Mouse (Mus musculus) hindbrain, embryonic 12.5 days (tissue): ENCODE results near the gene Lgi1. TPM values are rescaled to one million over a fixed set of nuclear protein-coding genes. Genes with fewer than 3 reads are reported as not detected.

Experiments
- ATAC-seq: fragments of 200-750 bp; cut with Nextera tagmentation; 2 replicates; pipeline ENCODE4 v1.8.0; 2017; ENCODE audit warnings: moderate TSS enrichment; ENCODE audit not compliant: low FRiP score
- H3K27ac ChIP-seq: fragments of 300-500 bp; sonication (generic); 2 replicates; pipeline ENCODE4 v1.5.1; 2016; ENCODE audit warnings: mild to moderate bottlenecking
- H3K27me3 ChIP-seq: fragments of 300-500 bp; sonication (generic); 2 replicates; pipeline ENCODE4 v1.6.1; 2016; ENCODE audit warnings: mild to moderate bottlenecking
- H3K36me3 ChIP-seq: fragments of 300-500 bp; sonication (generic); 2 replicates; pipeline ENCODE4 v1.6.1; 2016; ENCODE audit warnings: mild to moderate bottlenecking
- H3K4me1 ChIP-seq: fragments of 300-500 bp; sonication (generic); 2 replicates; pipeline ENCODE4 v1.6.1; 2016
- H3K4me2 ChIP-seq: fragments of 300-500 bp; sonication (generic); replicated peaks from 2 replicates; pipeline ENCODE4 v1.6.1; 2016; ENCODE audit warnings: mild to moderate bottlenecking
- H3K4me3 ChIP-seq: fragments of 300-500 bp; sonication (generic); 2 replicates; pipeline ENCODE4 v1.5.1; 2016; ENCODE audit warnings: mild to moderate bottlenecking
- H3K9ac ChIP-seq: fragments of 300-500 bp; sonication (generic); 2 replicates; pipeline ENCODE4 v1.6.1; 2016; ENCODE audit warnings: mild to moderate bottlenecking, moderate library complexity
- H3K9me3 ChIP-seq: fragments of 300-500 bp; sonication (generic); replicated peaks from 2 replicates; pipeline ENCODE4 v1.6.1; 2016; ENCODE audit warnings: mild to moderate bottlenecking
- WGBS: fragments of 180-500 bp; shearing (Covaris S2); methylation state at CpG from one replicate; pipeline ENCODE4 v1.1.7; 2016; 5-methylcytosine and 5-hydroxymethylcytosine counted together
- polyA plus RNA-seq: library from polyadenylated mRNA; unstranded; fragments of >200 nt; fragmentation: Nextera tagmentation; extraction: Ambion mirVana; gene quantifications from 2 replicates; pipeline ENCODE4 v1.2.1, GENCODE M21; 2016

The Lgi1 gene
- polyA plus RNA-seq, 1 experiment from 2014 or later, result 5.2 TPM

DNA sequence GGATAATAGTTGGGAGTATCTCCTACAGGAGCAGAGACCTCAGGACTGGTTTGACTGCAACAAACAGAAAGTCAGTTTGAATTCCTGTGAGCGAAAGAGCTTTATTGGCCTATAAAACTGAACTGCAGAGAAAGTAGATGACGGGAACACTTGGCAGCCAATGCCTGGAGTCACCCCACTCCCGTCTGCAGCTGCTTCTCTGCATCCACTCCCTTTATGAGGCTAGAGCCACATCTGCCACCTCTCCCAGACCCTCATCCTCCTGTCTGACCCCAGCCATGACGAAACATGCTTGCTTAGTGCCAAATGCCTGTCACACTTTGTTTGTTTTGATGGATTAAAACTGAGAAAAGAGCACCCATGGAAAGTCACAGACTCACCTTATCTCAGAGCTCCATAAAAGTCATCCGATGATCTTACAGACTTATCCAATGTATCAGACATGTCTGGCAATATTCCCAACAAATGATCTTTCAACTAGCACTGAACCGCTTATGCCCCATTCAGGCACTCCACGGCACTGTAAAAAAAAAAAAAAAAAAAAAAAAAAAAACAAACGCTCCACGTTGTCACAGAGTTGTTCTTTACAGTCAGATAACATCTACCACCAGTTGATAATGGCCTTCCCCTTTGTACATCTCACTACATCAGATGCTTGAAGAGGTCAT lies 93.8 kb downstream of the Lgi1 start:
- H3K4me2 ChIP-seq, result no peak overlapping the region
- no peak overlapping the region for H3K4me3 ChIP-seq
- ATAC-seq, result no peak
- H3K4me1 ChIP-seq, result no peaks in the 10 kb centered on the region
- WGBS, result 80% methylated on average over 9 of the region's 9 CpGs
- no peaks in the 10 kb centered on the region for H3K9me3 ChIP-seq
- H3K27ac ChIP-seq, result no peak overlapping the region
- H3K27me3 ChIP-seq, result no peaks in the 10 kb centered on the region
- no peak overlapping the region for H3K9ac ChIP-seq
- H3K36me3 ChIP-seq, result no peaks in the 10 kb centered on the region

DNA sequence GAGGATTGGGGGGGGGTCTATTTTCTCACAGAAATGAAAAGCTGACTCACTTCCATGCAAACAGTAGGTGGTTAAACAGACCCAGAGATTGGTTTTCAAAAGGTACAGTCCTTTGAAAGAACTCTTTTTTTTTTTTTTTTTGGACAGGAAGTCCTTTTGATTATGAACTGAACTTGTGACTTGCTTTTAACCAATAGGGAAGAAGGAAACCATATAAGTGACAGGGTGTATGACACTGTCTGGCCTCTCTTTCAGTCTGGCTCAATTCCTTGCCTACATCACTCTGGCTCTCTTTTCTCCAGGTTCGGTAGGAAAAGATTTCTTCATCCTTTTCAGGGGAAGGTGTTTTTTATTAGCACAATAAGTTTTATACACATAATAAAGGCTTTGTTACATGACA lies 95.0 kb downstream of the Lgi1 start:
- Histone ChIP-seq H3K27ac (no peak overlapping the region), H3K36me3 (no peaks in the 10 kb centered on the region), H3K4me3 (no peak overlapping the region), H3K9me3 (no peaks in the 10 kb centered on the region), H3K27me3 (no peaks in the 10 kb centered on the region), H3K4me2 (no peak overlapping the region), H3K9ac (no peak overlapping the region), H3K4me1 (no peaks in the 10 kb centered on the region)
- 88% methylated on average over 1 of the region's 1 CpGs for WGBS
- ATAC-seq, result no peak

Other genes with a start within 250 kb of the Lgi1 start
- gene Myof, start 221.0 kb upstream of the Lgi1 start, polyA plus RNA-seq, result 6.9 and 9.5 TPM in 2 replicates
- 26.8 TPM in 2 replicates for gene Cep55, start 209.5 kb upstream of the Lgi1 start, polyA plus RNA-seq
- gene Ffar4, start 167.5 kb upstream of the Lgi1 start, polyA plus RNA-seq, result not detected in 2 replicates
- gene Rbp4, start 139.3 kb upstream of the Lgi1 start, polyA plus RNA-seq, result 1.4 and 1.9 TPM in 2 replicates
- 0.14 and 0.33 TPM in 2 replicates for gene Pde6c, start 131.8 kb upstream of the Lgi1 start, polyA plus RNA-seq
- 52.7 and 55.2 TPM in 2 replicates for gene Fra10ac1, start 40.4 kb upstream of the Lgi1 start, polyA plus RNA-seq
- gene Slc35g1, start 131.4 kb downstream of the Lgi1 start, polyA plus RNA-seq, result 2.8 and 2.9 TPM in 2 replicates
- gene Plce1, start 216.6 kb downstream of the Lgi1 start, polyA plus RNA-seq, result 6.9 and 7.6 TPM in 2 replicates